Mouse (Mus musculus): Measurements from ENCODE around the gene Gm17334.

GRCm38 (mm10) chr11:53779808-53780207 lies 6.8 kb upstream of the Gm17334 start:
- TF ChIP-seq POLR2A (IDR thresholded peaks at IDR 0.05; ENCODE audit: borderline replicate concordance, insufficient read depth, low read length) (no peak), CTCF (IDR thresholded peaks at IDR 0.05; ENCODE audit: borderline replicate concordance, insufficient read depth, low read depth, low read length) (no peak)
